Mouse (Mus musculus): ENCODE measurements at regions not wholly inside any gene's neighbourhood (a gene's known extent, or its start where the extent isn't known, plus 50 kb on each side); places are given as distances from the start of the nearest gene placed in this dataset.

DNA sequence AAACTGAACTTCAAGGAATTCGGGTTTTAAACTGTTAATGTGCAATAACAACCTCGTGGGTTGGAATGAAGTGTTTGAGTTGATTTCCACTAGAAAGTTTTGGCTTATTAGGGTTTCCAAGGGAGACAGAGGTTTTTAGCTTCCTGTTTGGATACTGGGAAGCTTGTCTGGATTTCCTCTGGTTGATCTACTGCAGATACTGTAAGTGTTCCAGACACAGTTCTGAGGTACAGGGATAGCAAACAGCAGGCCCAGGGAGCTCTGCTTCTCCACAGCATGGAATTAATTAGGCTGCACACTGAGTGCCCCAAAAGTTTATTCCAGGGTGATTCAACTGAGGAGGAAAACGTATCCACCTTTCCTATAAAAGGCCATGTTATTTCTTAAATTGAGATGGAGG lies 381.0 kb upstream of the Mpdz start:
- no peak for DNase-seq

- DNase-seq, result no peak
These were observed 346.7 kb upstream of the Mpdz start for GRCm38 (mm10) chr4:81789274-81789673.

- DNase-seq, result no peak
These were observed 346.0 kb upstream of the Mpdz start for GRCm38 (mm10) chr4:81788636-81789035.

DNA sequence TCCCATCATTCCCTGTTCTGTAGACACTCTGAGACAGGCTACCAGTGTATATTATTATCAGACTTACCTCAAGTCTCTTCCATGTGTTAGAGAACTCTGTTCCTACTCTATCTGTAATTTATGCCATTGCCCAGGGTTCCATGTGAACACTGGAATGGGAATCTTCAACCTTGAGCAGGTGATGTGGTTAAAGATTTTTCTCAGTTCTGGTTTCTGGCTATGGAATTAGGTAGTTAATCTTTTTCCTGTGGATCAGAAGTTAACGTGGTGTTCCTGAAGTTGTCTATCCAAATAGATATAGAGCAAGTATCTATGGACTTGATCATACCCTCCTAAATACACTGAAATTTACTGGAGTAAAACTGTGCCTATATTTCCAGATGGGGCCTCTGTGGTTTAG lies 339.4 kb upstream of the Mpdz start:
- no peak for DNase-seq

GRCm38 (mm10) chr4:81766705-81767104 lies 324.1 kb upstream of the Mpdz start:
- no peak for DNase-seq

DNA sequence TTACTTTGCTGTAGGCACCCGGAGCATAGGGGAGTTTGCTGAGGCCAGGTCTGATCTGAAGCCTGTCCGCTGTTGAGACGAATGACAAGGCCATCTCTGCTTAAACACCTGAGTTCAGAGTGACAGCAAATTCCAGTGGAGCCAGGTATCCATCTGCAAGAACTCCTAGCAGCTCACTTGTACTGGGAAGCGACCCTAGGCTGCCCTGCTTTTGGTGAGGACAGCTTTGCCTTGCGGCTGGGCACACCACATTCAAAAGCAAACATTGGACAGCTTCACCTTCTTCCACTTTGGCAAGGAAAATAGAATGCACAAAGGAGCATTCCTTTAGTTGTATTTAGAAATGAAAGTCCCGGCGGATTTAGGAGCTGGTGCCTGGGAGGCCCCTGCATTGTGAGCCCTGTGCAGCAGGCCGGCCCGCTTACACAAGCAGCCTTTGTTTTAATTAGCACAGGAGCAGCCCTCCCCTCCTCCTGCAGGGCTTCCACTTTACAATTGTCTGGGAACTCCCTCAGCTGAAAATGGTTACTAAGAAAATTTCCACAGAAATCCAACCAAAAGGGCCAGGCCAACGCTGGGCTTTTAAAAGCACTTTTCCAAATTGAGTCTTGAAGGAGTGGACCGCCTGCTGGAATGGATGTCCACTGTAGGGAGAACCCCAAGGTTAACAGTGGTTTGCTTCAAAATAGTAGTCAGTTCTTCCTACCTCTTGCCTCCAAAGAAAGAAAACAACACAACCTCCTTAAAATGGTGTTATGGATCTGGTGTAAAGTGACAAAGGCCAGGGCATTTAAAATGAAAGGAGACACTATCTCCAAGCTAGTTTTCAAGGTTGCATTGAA lies 321.6 kb upstream of the Mpdz start:
- DNase-seq, result peak; percentile 75

GRCm38 (mm10) chr4:81763311-81764025 lies 320.9 kb upstream of the Mpdz start:
- no peak for DNase-seq

GRCm38 (mm10) chr4:81762592-81763229 lies 320.1 kb upstream of the Mpdz start:
- peak; percentile 25 for DNase-seq

DNA sequence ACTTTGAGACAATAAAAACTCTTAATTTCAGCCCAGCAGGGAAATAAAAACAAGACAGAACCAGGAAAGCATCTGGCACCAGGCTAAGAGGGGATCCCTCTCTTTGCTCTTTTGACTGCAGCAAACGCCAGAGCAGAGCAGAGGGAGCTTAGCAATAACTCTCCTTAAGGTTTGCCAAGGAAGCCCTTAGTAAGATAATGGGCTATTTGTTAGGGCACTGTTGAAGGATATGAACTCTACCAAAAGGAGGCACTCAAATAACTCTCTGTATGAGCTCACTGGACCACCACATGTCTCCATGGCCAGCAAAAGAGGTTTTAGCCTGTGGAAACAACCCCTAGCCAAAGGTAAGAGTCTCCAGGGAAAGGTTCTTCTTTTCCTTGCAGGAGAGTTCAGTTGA lies 315.3 kb upstream of the Mpdz start:
- DNase-seq, result no peak

GRCm38 (mm10) chr4:81744629-81745509 lies 302.3 kb upstream of the Mpdz start:
- peak; percentile 57 for DNase-seq

DNA sequence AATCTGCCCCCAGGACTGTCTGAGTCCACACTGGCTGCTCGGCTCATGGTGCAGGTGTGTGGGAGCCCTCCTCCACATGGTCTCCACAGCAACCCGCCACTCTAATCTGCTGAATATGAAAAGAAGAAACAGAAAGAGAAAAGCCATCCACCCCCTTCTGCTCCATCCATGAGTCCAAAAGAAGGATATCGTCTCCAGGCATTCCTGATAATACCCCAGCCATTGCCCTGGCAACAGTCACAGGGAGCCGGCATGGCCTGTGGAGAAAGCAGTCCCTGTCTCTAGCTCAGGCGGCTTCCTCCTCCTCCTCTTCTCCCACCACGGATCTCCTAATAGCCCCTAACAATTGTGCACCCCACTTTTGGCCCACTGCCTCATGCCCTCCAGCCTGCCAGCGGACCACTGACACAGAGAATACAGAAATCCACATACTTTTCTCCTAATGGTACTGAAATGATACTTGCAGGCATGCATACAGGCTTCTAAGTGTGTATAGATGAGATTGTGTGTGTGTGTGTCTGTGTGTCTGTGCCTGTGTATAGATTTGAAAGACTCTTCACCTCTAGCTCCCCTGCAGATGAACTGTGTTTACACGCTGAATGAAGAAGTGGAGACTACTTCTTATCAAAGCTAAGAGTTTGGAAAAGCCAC lies 301.5 kb upstream of the Mpdz start:
- DNase-seq, result peak; percentile 33

DNA sequence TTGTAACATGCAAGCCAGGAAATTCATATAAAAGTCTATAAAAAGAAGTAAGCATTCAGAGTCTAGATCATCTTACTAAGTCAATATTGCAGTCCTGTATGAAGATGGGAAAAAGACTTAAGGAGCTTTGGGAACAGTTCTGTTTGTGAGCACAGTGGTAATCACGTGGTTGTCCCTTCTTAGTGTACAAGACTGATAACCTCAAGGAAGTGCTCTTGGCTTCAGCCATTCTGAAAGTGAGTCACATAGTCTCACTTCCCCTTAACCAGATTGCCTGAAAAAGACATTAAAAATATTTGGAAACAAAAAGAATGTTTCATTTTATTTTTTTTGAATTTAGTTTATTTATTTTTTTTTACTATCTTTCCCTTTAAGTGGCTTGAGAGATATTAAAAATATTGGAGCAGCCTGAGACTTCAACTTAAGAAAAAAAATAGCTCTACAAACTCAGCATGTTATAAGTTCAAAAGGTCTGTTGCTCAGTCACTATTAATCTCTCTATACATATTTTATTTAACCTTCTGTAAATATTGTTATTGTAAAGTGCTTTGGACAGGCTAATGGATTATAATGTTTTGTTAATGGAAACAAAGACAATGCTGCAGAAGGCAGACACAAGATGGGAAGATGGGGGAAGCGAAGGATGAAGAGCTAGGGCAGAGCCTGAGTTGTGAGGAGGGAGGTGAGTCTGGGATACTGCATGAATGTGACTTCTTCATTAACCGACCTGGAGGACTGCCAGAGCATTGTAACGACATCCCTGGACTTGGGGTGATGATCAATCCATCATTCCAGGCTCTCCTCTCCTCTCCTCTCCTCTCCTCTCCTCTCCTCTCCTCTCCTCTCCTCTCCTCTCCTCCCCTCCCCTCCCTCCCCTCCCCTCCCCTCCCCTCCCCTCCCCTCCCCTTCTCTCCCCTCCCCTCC lies 300.2 kb upstream of the Mpdz start:
- no peak for DNase-seq

DNA sequence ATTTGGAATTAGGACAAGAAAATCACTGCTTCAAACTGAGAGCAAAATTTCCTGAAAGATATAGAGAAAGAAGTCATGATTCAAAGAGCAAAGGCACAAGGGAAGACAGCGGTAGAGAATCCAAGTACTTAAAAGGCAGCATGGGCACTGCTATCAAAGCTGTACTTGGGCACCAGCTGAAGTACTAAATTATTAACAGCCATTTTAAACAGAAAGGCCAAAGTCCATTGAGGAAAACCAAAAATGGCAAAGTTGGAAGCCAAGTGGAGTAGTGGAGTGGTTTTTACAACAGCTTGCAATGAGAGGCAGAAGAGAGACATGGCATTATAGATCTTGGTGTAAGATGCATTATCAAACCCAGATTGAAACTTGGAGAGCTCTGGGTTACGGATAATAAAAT lies 291.8 kb upstream of the Mpdz start:
- DNase-seq, result no peak

DNA sequence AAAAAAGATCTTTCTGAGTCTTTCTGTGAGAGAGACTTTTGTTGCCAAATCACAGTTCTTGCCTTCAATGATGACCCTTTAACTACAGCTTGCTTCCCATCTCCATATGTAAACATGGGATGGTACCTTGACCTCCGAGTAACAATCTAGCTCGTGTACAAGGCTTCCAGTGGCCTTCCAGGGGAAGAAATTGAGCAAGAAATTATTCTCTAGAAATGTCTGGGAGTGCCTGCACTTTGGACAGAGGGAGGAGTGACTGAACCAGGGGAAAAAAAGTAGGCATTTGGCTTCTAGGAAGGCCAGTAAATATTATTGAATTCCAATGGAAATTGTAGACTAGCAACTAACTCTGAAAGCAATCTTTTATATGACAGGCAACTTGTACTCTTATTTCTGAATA lies 287.8 kb upstream of the Mpdz start:
- no peak for DNase-seq

DNA sequence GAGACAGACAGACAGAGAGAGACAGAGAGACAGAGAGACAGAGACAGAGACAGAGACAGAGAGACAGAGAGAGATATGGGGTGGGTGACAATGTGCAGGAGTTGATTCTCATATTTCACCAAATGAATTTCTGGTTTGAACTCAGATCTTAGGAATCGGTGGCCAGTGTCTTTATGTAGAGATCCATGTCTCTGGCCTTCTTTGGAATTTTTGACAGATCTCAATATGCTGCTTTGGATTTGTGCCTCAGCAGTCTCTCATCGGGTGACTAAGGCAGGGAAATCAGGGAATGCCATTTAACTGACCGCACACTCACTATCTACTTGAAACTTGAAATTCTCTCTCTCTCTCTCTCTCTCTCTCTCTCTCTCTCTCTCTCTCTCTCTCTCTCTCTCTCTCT lies 286.3 kb upstream of the Mpdz start:
- no peak for DNase-seq

- DNase-seq, result no peak
These were observed 285.3 kb upstream of the Mpdz start for GRCm38 (mm10) chr4:81727735-81728581.

GRCm38 (mm10) chr4:81726761-81727723 lies 284.4 kb upstream of the Mpdz start:
- peak; percentile 77 for DNase-seq

DNA sequence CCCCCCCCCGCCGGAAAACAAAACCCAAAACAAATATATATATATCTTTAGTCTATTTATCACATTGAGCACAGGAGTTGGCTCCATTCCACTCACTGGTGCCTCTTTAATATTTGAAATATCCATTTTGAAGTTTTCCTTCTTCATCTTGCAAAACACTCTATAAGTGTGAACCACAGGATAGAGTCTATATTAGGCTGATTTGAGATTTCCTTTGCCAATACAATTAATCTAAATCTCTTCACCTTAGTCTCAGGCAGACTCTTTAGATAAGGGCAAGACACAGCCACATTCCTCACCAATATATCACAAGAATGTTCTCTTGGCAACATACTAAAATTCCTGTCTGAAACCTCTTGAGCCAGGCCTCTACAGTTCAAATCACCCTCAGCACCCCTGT lies 282.1 kb upstream of the Mpdz start:
- no peak for DNase-seq

GRCm38 (mm10) chr4:81712378-81712777 lies 269.8 kb upstream of the Mpdz start:
- DNase-seq, result no peak

Data from retina, postnatal 1 day (tissue).